Mouse (Mus musculus) brain, embryonic 14.5 days (tissue): ENCODE measurements around the gene Nagpa.

Source experiments
- CTCF ChIP-seq: fragments of 200-500 bp; IDR thresholded peaks from 2 replicates; pipeline ENCODE4 v1.5.1; 2012; ENCODE audit warnings: inconsistent platforms, mild to moderate bottlenecking, moderate library complexity, borderline replicate concordance; ENCODE audit not compliant: insufficient read depth, insufficient read length; ENCODE audit errors: extremely low read depth
- POLR2A ChIP-seq: fragments of 200-500 bp; IDR thresholded peaks from 2 replicates; pipeline ENCODE4 v1.6.1; 2012; ENCODE audit warnings: mild to moderate bottlenecking, inconsistent platforms, borderline replicate concordance; ENCODE audit not compliant: poor library complexity, insufficient read depth, insufficient read length, severe bottlenecking; ENCODE audit errors: extremely low read depth

GRCm38 (mm10) chr16:5212150-5212549 lies 8.3 kb upstream of the Nagpa start:
- TF ChIP-seq CTCF (no peak), POLR2A (no peak)
